In the genomic region with DNA sequence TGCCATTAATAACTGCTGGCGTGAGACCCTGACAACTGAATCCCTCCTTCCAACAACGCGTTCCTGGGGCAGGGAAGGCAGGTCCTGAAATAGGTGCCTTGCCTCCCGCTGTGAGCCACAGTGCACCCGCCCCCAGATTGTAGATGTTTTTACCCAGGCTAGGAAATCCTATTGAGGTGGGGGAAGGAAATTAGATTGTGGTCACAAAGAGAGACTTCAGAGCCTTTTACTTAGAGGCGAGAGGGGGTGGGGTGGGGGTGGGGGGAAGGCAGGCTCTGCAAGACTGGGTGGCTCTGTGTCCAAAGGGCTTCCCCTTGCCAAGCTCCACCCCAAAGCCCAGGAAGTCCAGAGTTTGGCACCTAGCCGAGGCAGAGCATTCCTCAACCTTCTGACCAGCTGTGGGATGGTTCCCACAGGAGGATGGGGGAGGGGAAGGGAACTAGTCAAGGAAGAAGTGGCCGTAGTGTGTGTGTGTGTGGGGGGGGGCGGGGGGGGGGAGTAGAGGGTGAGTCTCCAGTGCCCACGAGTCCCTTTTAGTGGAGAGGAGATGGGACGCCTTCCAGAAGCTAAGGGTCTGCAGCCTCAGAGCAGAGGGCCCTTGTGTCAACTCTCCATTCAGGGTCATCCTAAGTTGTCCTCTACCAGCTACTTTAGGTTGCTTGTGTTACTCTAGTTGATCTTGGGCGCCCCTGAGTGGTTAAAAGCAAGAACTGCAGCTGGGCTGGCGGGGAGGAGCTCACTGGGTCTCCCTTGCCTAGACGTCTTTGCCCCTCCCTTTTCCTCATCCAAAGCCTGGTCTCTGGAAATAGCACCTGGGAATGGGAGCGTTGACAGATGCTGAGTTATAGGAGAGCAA, we compare ENCODE assay signal across 9 mouse cellular contexts. TPM values are rescaled to one million over a fixed set of nuclear protein-coding genes. Genes with fewer than 3 reads are reported as not detected.
DNase-seq lines count a peak whose midpoint lies in the region; ATAC-seq and TF ChIP-seq lines count a peak whose summit lies in the region.
"Had no signal": no experiment of that assay in that cellular context is flagged by ENCODE, and none has a peak within 500 bp of the region (broad histone marks: within the 10 kb centered on the region; RNA-seq: fewer than 3 reads in every experiment).

No protein-coding gene starts in this region.

- peak overlapping the region; percentile 87 for H3K27ac ChIP-seq in bone marrow macrophage, adult 2 months (ENCODE audit: insufficient read depth, low read depth, low read length)
- H3K27ac ChIP-seq in embryonic facial prominence, embryonic 15.5 days (replicated peaks), result peak overlapping the region; percentile 87
- H3K27ac ChIP-seq in heart, embryonic 10.5 days, result peak overlapping the region; percentile 92
- H3K27ac ChIP-seq in kidney, embryonic 15.5 days, result peak overlapping the region; percentile 98
- H3K27ac ChIP-seq in limb, embryonic 15.5 days, result peak overlapping the region; percentile 86
- H3K27ac ChIP-seq in midbrain, postnatal 0 days (ENCODE audit: low read depth, low read length), result peak overlapping the region; percentile 83

- no peaks in the 10 kb centered on the region for H3K79me2 ChIP-seq in C2C12 (ENCODE audit: control insufficient read depth, insufficient read depth)

- H3K9me3 ChIP-seq in embryonic facial prominence, embryonic 15.5 days (replicated peaks), result no peaks in the 10 kb centered on the region
- H3K9me3 ChIP-seq in heart, embryonic 10.5 days, result no peaks in the 10 kb centered on the region
- no peaks in the 10 kb centered on the region for H3K9me3 ChIP-seq in kidney, embryonic 15.5 days (replicated peaks)
- no peaks in the 10 kb centered on the region for H3K9me3 ChIP-seq in limb, embryonic 15.5 days
- no peaks in the 10 kb centered on the region for H3K9me3 ChIP-seq in midbrain, postnatal 0 days (ENCODE audit: low read length)

- H3K9ac ChIP-seq in embryonic facial prominence, embryonic 15.5 days, result no peak overlapping the region
- peak overlapping the region; percentile 29; the same call in 1 of the 2 replicates for H3K9ac ChIP-seq in kidney, embryonic 15.5 days
- no peak overlapping the region for H3K9ac ChIP-seq in limb, embryonic 15.5 days
- peak overlapping the region; percentile 5; the same call in 1 of the 2 replicates for H3K9ac ChIP-seq in midbrain, postnatal 0 days (replicated peaks; ENCODE audit: low read length, poor library complexity, severe bottlenecking)

- 4% methylated on average over 14 of the region's 15 CpGs for WGBS in embryonic facial prominence, embryonic 15.5 days
- under 1% methylated on average over 14 of the region's 15 CpGs for WGBS in heart, embryonic 10.5 days
- under 1% methylated on average over 14 of the region's 15 CpGs for WGBS in kidney, embryonic 15.5 days
- 3% methylated on average over 14 of the region's 15 CpGs for WGBS in limb, embryonic 15.5 days
- WGBS in midbrain, postnatal 0 days, result 2% methylated on average over 14 of the region's 15 CpGs

- H3K27me3 ChIP-seq in C2C12 (ENCODE audit: control insufficient read depth, insufficient read depth, insufficient read length), result no peaks in the 10 kb centered on the region
- no peaks in the 10 kb centered on the region for H3K27me3 ChIP-seq in embryonic facial prominence, embryonic 15.5 days
- no peaks in the 10 kb centered on the region for H3K27me3 ChIP-seq in heart, embryonic 10.5 days (ENCODE audit: insufficient read depth, poor library complexity, severe bottlenecking)
- no peaks in the 10 kb centered on the region for H3K27me3 ChIP-seq in kidney, embryonic 15.5 days
- no peaks in the 10 kb centered on the region for H3K27me3 ChIP-seq in limb, embryonic 15.5 days
- H3K27me3 ChIP-seq in midbrain, postnatal 0 days (ENCODE audit: insufficient read depth, low read length), result no peaks in the 10 kb centered on the region

- no peaks in the 10 kb centered on the region for H3K79me3 ChIP-seq in C2C12 (ENCODE audit: low read depth)

- ATAC-seq in embryonic facial prominence, embryonic 15.5 days (ENCODE audit: insufficient number of reproducible peaks, low FRiP score, low TSS enrichment, low read depth), result peak; percentile 35
- ATAC-seq in kidney, embryonic 15.5 days (replicated peaks; ENCODE audit: low FRiP score), result peak; percentile 68
- peak; percentile 59 for ATAC-seq in limb, embryonic 15.5 days (ENCODE audit: insufficient number of reproducible peaks, low FRiP score, low TSS enrichment, low read depth)
- ATAC-seq in midbrain, postnatal 0 days (ENCODE audit: low FRiP score), result peak; percentile 45

- H3K4me2 ChIP-seq in embryonic facial prominence, embryonic 15.5 days (replicated peaks), result peak overlapping the region; percentile 32
- peak overlapping the region; percentile 51 for H3K4me2 ChIP-seq in kidney, embryonic 15.5 days
- H3K4me2 ChIP-seq in limb, embryonic 15.5 days, result peak overlapping the region; percentile 24
- H3K4me2 ChIP-seq in midbrain, postnatal 0 days (ENCODE audit: low read depth, low read length, poor library complexity, severe bottlenecking), result peak overlapping the region; percentile 42

- peak overlapping the region; percentile 61 for H3ac ChIP-seq in C2C12 (ENCODE audit: control insufficient read depth, insufficient read length, low read depth)

- H3K36me3 ChIP-seq in C2C12 (ENCODE audit: control insufficient read depth, insufficient read depth), result no peaks in the 10 kb centered on the region
- H3K36me3 ChIP-seq in embryonic facial prominence, embryonic 15.5 days, result no peaks in the 10 kb centered on the region
- no peaks in the 10 kb centered on the region for H3K36me3 ChIP-seq in heart, embryonic 10.5 days
- H3K36me3 ChIP-seq in kidney, embryonic 15.5 days, result no peaks in the 10 kb centered on the region
- H3K36me3 ChIP-seq in limb, embryonic 15.5 days, result no peaks in the 10 kb centered on the region
- no peaks in the 10 kb centered on the region for H3K36me3 ChIP-seq in midbrain, postnatal 0 days (ENCODE audit: insufficient read depth, low read length)

- TF ChIP-seq CTCF in C2C12 (IDR thresholded peaks at IDR 0.05; ENCODE audit: control insufficient read depth, insufficient read depth, insufficient read length), result peak; percentile 74
- TF ChIP-seq CTCF in bone marrow macrophage, adult 2 months (IDR thresholded peaks at IDR 0.05; ENCODE audit: low read depth, low read length), result peak; percentile 74
- TF ChIP-seq CTCF in midbrain, postnatal 0 days (IDR thresholded peaks at IDR 0.05), result peak; percentile 89

- TF ChIP-seq POLR2A in bone marrow macrophage, adult 2 months (IDR thresholded peaks at IDR 0.05; ENCODE audit: borderline replicate concordance, low read depth, low read length), result no peak

- peak; percentile 97 for DNase-seq in heart, embryonic 10.5 days (ENCODE audit: low spot score)
- DNase-seq in midbrain, postnatal 0 days (ENCODE audit: low spot score), result peak; percentile 93
- peak; percentile 87 to 92 for DNase-seq in spleen, postnatal 36 days (ENCODE audit: low spot score in 2 of 2)

- H3K4me3 ChIP-seq in C2C12 (ENCODE audit: insufficient read depth, poor library complexity, severe bottlenecking), result no peak overlapping the region
- peak overlapping the region; percentile 51 for H3K4me3 ChIP-seq in bone marrow macrophage, adult 2 months (ENCODE audit: insufficient read depth, low read length)
- 0 out of 2 replicates have a peak overlapping the region, but pooled peaks have one; percentile 8 for H3K4me3 ChIP-seq in embryonic facial prominence, embryonic 15.5 days (replicated peaks)
- peak overlapping the region; percentile 39 for H3K4me3 ChIP-seq in heart, embryonic 10.5 days
- H3K4me3 ChIP-seq in kidney, embryonic 15.5 days (replicated peaks), result peak overlapping the region; percentile 17; the same call in 1 of the 2 replicates
- no peak overlapping the region for H3K4me3 ChIP-seq in limb, embryonic 15.5 days
- peak overlapping the region; percentile 6; the same call in 1 of the 2 replicates for H3K4me3 ChIP-seq in midbrain, postnatal 0 days (ENCODE audit: low read depth, low read length)
- H3K4me3 ChIP-seq: erythroblast, embryonic 14.5 days had no signal

- peaks cover 56% of the 10 kb centered on the region for H3K4me1 ChIP-seq in bone marrow macrophage, adult 2 months (ENCODE audit: control insufficient read depth, insufficient read depth, low read length)
- peaks cover 62% of the 10 kb centered on the region for H3K4me1 ChIP-seq in embryonic facial prominence, embryonic 15.5 days
- peaks cover 71% of the 10 kb centered on the region for H3K4me1 ChIP-seq in heart, embryonic 10.5 days
- peaks cover 77% of the 10 kb centered on the region for H3K4me1 ChIP-seq in kidney, embryonic 15.5 days
- H3K4me1 ChIP-seq in limb, embryonic 15.5 days, result peaks cover 74% of the 10 kb centered on the region
- peaks cover 23% of the 10 kb centered on the region for H3K4me1 ChIP-seq in midbrain, postnatal 0 days (ENCODE audit: insufficient read depth, low read length)

RNA-seq across cellular contexts. Expression of gene Msl1, which starts 8.7 kb away (rescaled TPM):
- polyA plus RNA-seq in C2C12 (2012; fragmentation: generic; extraction: Trizol), result 40.5 TPM
- 78.4 and 79.3 TPM in 2 replicates for polyA plus RNA-seq in bone marrow macrophage, adult 2 months (2012; ENCODE audit: insufficient read depth, insufficient read length, missing spikeins)
- 28.7 and 30.4 TPM in 2 replicates for polyA plus RNA-seq in embryonic facial prominence, embryonic 15.5 days (2015; fragmentation: Nextera tagmentation; extraction: Ambion mirVana)
- 14.0 and 21.6 TPM in 2 replicates for polyA plus RNA-seq in heart, embryonic 10.5 days (2016; fragmentation: Nextera tagmentation; extraction: Ambion mirVana)
- polyA plus RNA-seq in kidney, embryonic 15.5 days (2015; fragmentation: Nextera tagmentation; extraction: Ambion mirVana), result 25.1 and 25.8 TPM in 2 replicates
- 22.9 and 25.8 TPM in 2 replicates for polyA plus RNA-seq in limb, embryonic 15.5 days (2015; fragmentation: Nextera tagmentation; extraction: Ambion mirVana)
- 88.3 and 107 TPM in 2 replicates for total RNA-seq in midbrain, postnatal 0 days (2014; rRNA removed)
- polyA plus RNA-seq in midbrain, postnatal 0 days (2015; fragmentation: Nextera tagmentation; extraction: Ambion mirVana), result 22.3 and 25.8 TPM in 2 replicates

RNA-seq across cellular contexts. Expression of gene Nr1d1, which starts 11.5 kb away (rescaled TPM):
- polyA plus RNA-seq in C2C12 (2012; fragmentation: generic; extraction: Trizol), result 22.3 TPM
- polyA plus RNA-seq in bone marrow macrophage, adult 2 months (2012; ENCODE audit: insufficient read depth, insufficient read length, missing spikeins), result 7.4 and 8.2 TPM in 2 replicates
- polyA plus RNA-seq in embryonic facial prominence, embryonic 15.5 days (2015; fragmentation: Nextera tagmentation; extraction: Ambion mirVana), result 1.7 and 1.8 TPM in 2 replicates
- polyA plus RNA-seq in heart, embryonic 10.5 days (2016; fragmentation: Nextera tagmentation; extraction: Ambion mirVana), result 3.6 and 5.9 TPM in 2 replicates
- 2.0 and 2.3 TPM in 2 replicates for polyA plus RNA-seq in kidney, embryonic 15.5 days (2015; fragmentation: Nextera tagmentation; extraction: Ambion mirVana)
- polyA plus RNA-seq in limb, embryonic 15.5 days (2015; fragmentation: Nextera tagmentation; extraction: Ambion mirVana), result 1.2 TPM in 2 replicates
- total RNA-seq in midbrain, postnatal 0 days (2014; rRNA removed), result 7.1 and 11.0 TPM in 2 replicates
- 12.3 and 14.3 TPM in 2 replicates for polyA plus RNA-seq in midbrain, postnatal 0 days (2015; fragmentation: Nextera tagmentation; extraction: Ambion mirVana)

RNA-seq across cellular contexts. Expression of gene Casc3, which starts 18.1 kb away (rescaled TPM):
- polyA plus RNA-seq in C2C12 (2012; fragmentation: generic; extraction: Trizol), result 24.4 TPM
- 37.9 and 40.1 TPM in 2 replicates for polyA plus RNA-seq in bone marrow macrophage, adult 2 months (2012; ENCODE audit: insufficient read depth, insufficient read length, missing spikeins)
- polyA plus RNA-seq in embryonic facial prominence, embryonic 15.5 days (2015; fragmentation: Nextera tagmentation; extraction: Ambion mirVana), result 37.0 and 42.2 TPM in 2 replicates
- 29.5 and 37.2 TPM in 2 replicates for polyA plus RNA-seq in heart, embryonic 10.5 days (2016; fragmentation: Nextera tagmentation; extraction: Ambion mirVana)
- 40.6 and 40.8 TPM in 2 replicates for polyA plus RNA-seq in kidney, embryonic 15.5 days (2015; fragmentation: Nextera tagmentation; extraction: Ambion mirVana)
- polyA plus RNA-seq in limb, embryonic 15.5 days (2015; fragmentation: Nextera tagmentation; extraction: Ambion mirVana), result 30.0 and 32.5 TPM in 2 replicates
- 29.4 and 32.2 TPM in 2 replicates for total RNA-seq in midbrain, postnatal 0 days (2014; rRNA removed)
- polyA plus RNA-seq in midbrain, postnatal 0 days (2015; fragmentation: Nextera tagmentation; extraction: Ambion mirVana), result 34.0 and 39.7 TPM in 2 replicates

RNA-seq across cellular contexts. Expression of gene Thra, which starts 46.1 kb away (rescaled TPM):
- polyA plus RNA-seq in C2C12 (2012; fragmentation: generic; extraction: Trizol), result 28.1 TPM
- 20.7 and 23.5 TPM in 2 replicates for polyA plus RNA-seq in bone marrow macrophage, adult 2 months (2012; ENCODE audit: insufficient read depth, insufficient read length, missing spikeins)
- polyA plus RNA-seq in embryonic facial prominence, embryonic 15.5 days (2015; fragmentation: Nextera tagmentation; extraction: Ambion mirVana), result 51.0 and 51.2 TPM in 2 replicates
- 19.2 and 23.2 TPM in 2 replicates for polyA plus RNA-seq in heart, embryonic 10.5 days (2016; fragmentation: Nextera tagmentation; extraction: Ambion mirVana)
- 21.7 and 26.9 TPM in 2 replicates for polyA plus RNA-seq in kidney, embryonic 15.5 days (2015; fragmentation: Nextera tagmentation; extraction: Ambion mirVana)
- 38.4 and 39.6 TPM in 2 replicates for polyA plus RNA-seq in limb, embryonic 15.5 days (2015; fragmentation: Nextera tagmentation; extraction: Ambion mirVana)
- 774 and 843 TPM in 2 replicates for total RNA-seq in midbrain, postnatal 0 days (2014; rRNA removed)
- polyA plus RNA-seq in midbrain, postnatal 0 days (2015; fragmentation: Nextera tagmentation; extraction: Ambion mirVana), result 165 and 182 TPM in 2 replicates

RNA-seq across cellular contexts. Expression of gene Rapgefl1, which starts 50.0 kb away (rescaled TPM):
- polyA plus RNA-seq in C2C12 (2012; fragmentation: generic; extraction: Trizol), result 0.66 TPM
- 0.62 and 0.65 TPM in 2 replicates for polyA plus RNA-seq in bone marrow macrophage, adult 2 months (2012; ENCODE audit: insufficient read depth, insufficient read length, missing spikeins)
- polyA plus RNA-seq in embryonic facial prominence, embryonic 15.5 days (2015; fragmentation: Nextera tagmentation; extraction: Ambion mirVana), result 13.0 and 13.9 TPM in 2 replicates
- 0.78 and 0.87 TPM in 2 replicates for polyA plus RNA-seq in heart, embryonic 10.5 days (2016; fragmentation: Nextera tagmentation; extraction: Ambion mirVana)
- polyA plus RNA-seq in kidney, embryonic 15.5 days (2015; fragmentation: Nextera tagmentation; extraction: Ambion mirVana), result 1.6 and 1.7 TPM in 2 replicates
- polyA plus RNA-seq in limb, embryonic 15.5 days (2015; fragmentation: Nextera tagmentation; extraction: Ambion mirVana), result 11.1 TPM in 2 replicates
- total RNA-seq in midbrain, postnatal 0 days (2014; rRNA removed), result 39.0 and 40.8 TPM in 2 replicates
- polyA plus RNA-seq in midbrain, postnatal 0 days (2015; fragmentation: Nextera tagmentation; extraction: Ambion mirVana), result 10.9 and 11.4 TPM in 2 replicates
- polyA plus RNA-seq: erythroblast, embryonic 14.5 days had no signal

Comparison
In these comparisons a context has a peak if more than half of its experiments do, and no peak if none do; other contexts are left out.
1. H3K4me3 ChIP-seq: peak in bone marrow macrophage, adult 2 months (single experiment), embryonic facial prominence, embryonic 15.5 days (single experiment), heart, embryonic 10.5 days (single experiment), kidney, embryonic 15.5 days (single experiment) and midbrain, postnatal 0 days (single experiment); none in C2C12 (single experiment) and limb, embryonic 15.5 days (single experiment).
2. H3K9ac ChIP-seq: peak in kidney, embryonic 15.5 days (single experiment) and midbrain, postnatal 0 days (single experiment); none in embryonic facial prominence, embryonic 15.5 days (single experiment) and limb, embryonic 15.5 days (single experiment).
3. Peak in every context shown above with its lines, with median percentiles within 50 percentile points of each other: CTCF ChIP-seq, H3K27ac ChIP-seq, ATAC-seq, H3K4me2 ChIP-seq and DNase-seq.